Mouse (Mus musculus) spleen, postnatal 36 days (tissue): Measurements from ENCODE around the gene B4galt5.
A peak's percentile ranks its signal among the peaks of the same experiment; 100 is the strongest.

Experiments
- DNase-seq, 2 experiments: peaks; one replicate each; pipeline ENCODE4 v3.0.0; 2022; ENCODE audit warnings: low spot score in 2 of 2, mixed read lengths in 1 of 2

Gene B4galt5

GRCm38 (mm10) chr2:167278751-167279526, 70.0 kb downstream of the B4galt5 start:
- peak; percentile 40 to 41 for DNase-seq

DNA sequence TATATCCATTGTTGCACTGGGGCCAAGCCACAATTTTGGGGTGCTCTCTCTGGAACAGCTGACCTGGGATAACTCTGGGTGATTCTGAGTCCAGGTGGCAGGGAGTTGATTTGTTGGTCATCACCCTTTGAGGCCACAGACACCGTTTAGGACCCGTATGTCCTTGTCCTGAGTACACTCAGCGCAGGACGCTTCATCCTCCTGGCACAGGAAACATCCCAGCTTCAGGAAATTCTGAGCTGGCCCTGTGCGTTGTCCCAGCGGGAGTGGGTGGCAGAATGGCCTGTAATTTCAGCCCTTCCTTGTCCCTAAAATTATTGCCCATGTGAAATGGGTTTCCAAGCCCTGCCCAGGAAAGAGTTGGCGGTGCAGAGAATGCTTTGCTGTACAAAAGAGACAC, 71.0 kb downstream of the B4galt5 start:
- DNase-seq, result no peak

GRCm38 (mm10) chr2:167277026-167277425, 72.0 kb downstream of the B4galt5 start:
- peak in 1 of 2 experiments; percentile 0 for DNase-seq

DNA sequence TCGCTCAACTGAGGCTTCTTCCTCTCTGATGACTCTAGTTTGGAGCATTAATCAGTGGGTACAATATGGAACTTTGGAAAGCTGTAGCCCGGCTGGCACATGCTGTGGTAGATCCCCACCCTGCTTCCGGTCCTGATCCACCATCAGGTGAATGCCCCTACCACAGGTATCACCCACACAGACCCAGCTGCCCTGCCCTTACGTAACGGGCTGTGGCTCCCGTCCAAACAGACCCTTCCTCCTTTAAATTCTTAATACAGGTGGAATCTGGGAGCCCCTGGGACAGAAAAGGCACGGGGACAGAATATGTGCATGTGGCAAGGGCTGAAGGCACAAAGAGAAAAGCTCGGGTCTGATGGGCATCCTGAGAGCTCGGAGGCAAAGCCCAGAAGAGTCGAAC, 73.1 kb downstream of the B4galt5 start:
- no peak for DNase-seq

DNA sequence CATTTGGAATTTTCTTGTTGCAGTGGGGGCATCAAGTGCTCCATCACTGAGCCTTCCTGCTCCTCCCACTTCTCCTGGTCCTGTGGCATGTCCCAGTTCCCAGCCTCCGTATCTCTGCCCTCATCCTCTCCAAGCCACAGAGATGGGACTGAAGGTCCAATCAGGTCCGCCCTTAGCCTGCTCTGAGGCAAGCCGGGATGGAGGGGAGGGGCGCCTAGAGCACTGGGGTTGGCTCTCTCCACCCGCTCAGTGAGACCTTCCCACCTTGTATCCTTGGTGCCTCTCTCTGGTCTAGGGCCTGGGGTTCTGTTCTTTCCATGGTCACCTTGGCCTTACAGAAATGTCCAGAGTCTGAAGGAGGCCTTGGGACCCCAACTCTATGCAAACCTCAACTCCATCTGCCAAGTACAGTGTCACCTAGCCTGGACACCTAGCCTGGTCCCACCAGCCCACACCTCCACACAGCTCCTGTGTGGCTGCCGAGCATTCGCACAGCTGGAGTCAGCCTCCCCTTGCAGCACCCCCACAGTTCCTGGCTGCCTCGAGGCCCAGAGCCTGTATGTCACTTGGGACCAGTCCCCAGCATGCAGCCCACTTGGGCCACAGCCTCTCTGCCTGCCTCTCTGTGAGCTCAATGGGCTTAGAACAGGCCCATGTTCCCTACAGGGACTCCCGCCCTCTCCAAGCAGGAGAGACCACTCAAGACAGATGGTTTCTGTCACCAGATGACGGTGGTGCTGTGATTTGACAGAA, 74.1 kb downstream of the B4galt5 start:
- peak in 1 of 2 experiments; percentile 1 for DNase-seq

DNA sequence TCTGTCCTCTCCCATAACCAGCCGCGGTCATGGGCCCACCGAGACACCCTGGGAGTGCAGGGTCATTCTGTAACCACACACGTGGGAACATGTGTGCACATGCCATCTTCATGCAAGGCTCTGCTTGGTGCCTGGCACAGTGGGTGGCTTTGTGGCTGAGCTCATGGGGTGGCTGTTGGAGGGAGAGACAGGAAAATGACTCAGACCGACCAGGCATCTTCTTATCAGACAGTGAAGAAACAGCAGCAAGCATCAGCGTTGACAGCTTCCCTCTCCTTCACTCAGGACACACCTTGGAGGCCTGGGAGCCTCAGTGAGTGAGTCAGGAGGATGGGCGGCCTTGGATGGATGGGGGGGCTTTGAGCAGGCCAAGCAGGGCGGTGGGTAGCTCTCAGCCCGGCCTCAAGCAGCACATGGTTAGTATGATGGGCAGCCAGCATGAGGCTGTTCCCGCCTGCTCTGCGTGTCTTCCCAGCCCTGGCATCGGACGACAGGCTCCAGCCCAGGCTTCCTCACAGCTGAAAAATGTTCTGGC, 75.7 kb downstream of the B4galt5 start:
- peak in 1 of 2 experiments; percentile 0 for DNase-seq

DNA sequence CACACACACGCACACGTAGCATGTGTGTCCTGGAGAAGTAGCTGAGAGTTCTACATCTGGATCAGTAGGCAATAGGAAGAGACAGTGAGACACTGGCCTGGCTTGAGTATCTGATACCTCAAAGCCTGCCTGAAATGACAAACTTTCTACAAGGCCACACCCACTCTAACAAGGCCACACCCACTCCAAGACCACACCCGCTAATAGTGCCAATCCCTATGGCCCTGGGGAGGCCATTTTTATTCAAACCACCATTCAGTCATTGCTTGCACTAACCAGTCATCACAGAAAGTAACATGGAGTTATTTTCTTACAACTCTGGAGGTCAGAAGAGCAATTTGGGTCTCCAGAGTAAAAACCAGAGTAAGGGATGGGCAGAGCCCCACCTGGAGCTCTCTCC, 76.3 kb downstream of the B4galt5 start:
- peak in 1 of 2 experiments; percentile 0 for DNase-seq

- DNase-seq, result peak in 1 of 2 experiments; percentile 25
These were observed 77.9 kb downstream of the B4galt5 start for GRCm38 (mm10) chr2:167271121-167271521.

DNA sequence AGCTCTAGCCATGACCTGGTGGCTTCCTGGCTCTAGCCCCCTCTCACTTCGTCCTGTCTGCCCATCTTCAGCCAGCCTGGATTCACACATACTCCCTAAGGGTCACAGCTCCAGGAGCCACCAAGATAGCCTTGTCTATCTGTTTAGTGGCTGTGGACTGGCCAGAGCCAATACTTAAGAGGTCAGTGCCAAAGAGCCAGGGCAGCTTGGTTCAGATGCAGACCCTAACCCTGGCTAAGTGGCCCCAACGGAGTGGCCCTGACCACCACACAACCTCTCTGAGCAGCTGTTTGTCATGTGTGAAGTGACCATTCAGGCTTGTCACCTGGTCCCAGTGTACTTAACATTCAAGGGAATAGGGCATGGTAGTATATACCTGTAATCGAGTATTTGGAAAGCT, 78.5 kb downstream of the B4galt5 start:
- DNase-seq, result peak in 1 of 2 experiments; percentile 0

DNA sequence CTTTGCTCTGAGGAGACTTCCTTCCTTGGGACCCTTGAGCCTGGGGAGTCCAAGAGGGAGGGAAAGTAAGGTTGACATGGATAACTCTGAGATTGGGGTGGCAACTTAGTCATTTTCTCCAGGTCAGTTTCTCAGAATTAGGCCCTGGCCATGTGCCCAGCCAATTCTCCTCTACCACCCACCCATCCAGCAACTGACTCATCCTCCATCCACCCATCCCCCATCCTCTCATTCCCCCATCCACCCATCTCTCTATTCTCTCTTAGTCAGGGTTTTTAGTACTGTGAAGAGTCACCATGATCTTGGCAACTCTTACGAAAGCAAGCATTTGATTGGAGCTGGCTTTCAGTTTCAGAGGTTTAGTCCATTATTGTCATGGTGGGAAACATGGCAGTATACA, 80.3 kb downstream of the B4galt5 start:
- no peak for DNase-seq

DNA sequence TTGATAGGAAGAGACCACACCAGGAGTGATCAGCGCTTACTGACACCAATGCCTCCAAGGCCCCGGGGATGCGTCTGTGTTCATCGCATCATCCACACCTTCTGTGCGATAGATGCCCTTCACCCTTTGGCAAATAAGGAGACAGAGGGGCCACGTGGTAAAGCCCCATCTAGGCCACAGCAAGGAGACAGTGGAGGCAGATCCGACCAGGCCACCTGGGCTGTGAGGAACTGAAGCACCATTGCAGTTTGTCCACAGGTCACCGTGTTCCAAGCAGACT, 80.6 kb downstream of the B4galt5 start:
- DNase-seq, result peak in 1 of 2 experiments; percentile 0

- peak in 1 of 2 experiments; percentile 0 for DNase-seq
These were observed 81.2 kb downstream of the B4galt5 start for GRCm38 (mm10) chr2:167267531-167268410.

DNA sequence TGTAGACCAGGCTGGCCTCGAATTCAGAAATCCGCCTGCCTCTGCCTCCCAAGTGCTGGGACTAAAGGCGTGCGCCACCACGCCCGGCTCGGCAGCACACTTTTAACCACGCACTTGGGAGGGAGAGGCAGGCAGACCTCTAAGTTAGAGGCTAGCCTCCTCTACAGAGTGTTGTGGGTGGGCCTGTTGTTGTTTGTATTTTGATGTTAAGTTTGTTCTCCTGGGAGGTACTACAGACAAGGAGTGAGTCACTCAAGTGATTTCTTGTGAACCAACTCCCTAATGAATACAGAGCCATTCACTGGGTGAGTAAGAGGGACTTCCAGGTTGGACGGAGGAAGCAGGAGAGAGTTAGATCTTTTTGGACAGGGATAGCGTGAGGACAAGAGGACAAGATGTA, 82.8 kb downstream of the B4galt5 start:
- DNase-seq, result peak in 1 of 2 experiments; percentile 0

DNA sequence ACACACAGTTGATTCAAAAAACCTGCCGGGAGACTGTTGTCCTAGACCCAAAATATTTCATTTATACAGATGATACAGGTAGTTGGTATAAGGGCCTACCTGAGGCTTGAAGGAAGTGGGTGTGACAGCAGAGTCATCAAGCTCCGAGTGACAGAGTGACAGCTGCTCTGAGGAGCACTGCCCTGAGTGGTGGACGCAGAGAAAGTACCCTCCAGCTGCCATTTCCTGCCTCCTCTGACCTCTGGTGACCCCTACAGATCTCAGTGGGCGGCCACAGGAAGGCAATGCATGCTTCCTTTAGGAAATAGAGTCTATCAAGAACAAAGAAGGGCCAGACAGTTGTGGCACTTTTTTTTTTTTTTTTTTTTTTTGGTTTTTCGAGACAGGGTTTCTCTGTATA, 83.2 kb downstream of the B4galt5 start:
- peak in 1 of 2 experiments; percentile 1 for DNase-seq

DNA sequence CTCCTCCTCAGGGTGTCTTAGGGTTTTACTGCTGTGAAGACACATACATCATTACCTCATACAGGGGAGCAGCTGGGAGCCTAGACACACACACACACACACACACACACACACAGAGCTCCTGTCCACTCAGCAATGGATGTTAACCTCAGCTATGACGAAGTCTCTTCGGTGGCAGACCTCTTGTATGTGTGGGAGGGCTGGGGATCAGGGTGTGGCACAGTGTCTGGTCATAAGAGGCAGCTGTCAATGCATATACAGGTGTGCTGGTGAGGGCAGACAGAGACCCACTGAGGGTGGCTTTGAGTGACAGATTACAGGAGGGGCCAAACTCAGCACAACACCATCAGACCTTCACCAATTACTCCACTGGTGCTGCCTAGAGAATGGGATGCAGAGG, 84.0 kb downstream of the B4galt5 start:
- DNase-seq, result no peak

DNA sequence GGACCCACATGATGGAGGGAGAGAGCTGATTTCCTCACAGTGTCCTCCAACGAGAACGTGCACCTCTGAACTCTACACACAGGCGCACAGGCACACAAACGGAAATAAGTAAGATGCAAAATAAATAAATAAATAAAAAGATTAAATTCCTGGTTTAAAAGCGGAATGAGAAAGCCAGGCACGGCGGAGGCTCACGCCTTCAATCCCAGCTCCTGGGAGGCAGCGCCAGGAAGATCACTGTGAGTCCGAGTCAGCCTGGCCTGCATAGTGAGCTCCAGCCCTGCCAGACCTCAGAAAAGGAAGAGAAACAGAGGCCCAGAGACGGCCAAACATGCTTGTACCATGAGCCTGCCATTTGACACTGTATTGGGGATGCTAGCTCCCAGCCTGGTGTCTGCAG, 85.1 kb downstream of the B4galt5 start:
- DNase-seq, result no peak

DNA sequence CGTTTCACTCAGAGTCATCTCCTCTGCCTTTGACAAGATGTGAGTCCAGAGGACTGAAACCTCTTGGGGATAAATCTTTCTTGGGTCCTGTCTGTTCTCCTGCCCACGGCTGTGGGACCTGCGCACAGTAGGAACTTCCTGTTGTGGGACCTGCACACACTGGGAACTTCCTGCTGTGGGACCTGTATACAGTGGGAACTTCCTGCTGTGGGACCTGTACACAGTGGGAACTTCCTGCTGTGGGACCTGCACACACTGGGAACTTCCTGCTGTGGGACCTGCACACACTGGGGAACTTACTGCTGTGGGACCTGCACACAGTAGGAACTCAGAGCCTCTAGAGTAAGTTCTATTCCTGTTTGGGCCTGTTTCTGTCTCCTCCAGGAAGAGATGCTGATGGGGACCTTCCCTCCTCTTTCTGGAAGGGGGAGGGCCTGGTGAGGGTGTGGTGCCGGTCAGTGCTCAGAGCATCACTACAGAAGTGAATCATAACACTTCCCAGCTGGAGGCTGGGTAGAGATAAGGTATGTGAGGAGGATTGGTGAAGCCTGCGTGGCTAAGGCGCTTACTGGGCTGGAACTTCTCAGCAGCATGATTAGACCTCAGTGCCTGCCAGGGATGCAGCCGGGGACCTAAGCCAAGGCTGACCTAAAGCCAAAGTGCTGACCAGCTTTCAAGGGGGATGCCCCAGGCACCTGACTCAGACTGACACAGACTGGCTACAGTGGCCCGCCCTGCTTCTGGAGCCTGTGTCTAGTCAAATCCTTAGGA, 85.8 kb downstream of the B4galt5 start:
- no peak for DNase-seq

DNA sequence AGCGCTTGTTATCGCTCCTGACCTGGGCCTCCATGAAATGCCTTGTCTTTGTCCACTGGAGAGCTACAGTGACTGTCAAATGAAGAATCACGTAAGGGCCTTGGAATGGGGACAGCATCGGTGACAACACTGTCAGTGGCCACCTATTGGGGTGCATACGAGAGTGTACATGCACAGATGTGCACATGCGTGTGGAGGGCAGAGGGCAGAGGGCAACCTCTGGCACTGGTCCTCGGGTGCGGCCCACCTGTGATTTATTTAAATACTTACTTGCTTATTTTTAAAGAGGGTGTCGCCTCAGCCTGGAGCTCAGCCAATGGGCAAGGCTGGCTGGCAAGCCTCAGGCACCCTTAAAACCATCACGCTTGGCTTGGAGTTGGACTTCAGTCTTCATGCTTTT, 86.5 kb downstream of the B4galt5 start:
- no peak for DNase-seq

- no peak for DNase-seq
These were observed 87.9 kb downstream of the B4galt5 start for GRCm38 (mm10) chr2:167261106-167261505.

DNA sequence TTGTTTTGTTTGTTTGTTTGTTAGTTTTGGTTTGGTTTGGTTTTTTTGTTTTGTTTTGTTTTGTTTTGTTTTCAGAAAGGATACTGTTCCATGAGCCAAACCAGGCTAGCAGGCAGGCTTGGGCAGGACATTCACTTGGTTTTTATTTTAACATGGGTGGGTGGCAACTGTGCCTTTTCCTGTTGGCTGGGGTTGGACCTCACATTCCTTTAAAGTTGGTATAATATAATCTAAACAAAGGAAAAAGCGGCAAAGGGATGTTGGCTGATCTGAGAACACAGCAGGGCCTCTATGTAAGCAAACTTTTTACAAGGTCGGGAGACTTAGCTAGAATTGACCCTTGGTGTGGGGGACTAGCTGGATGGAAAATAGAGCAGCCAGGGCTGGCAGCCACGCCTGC, 91.2 kb downstream of the B4galt5 start:
- no peak for DNase-seq

- DNase-seq, result no peak
These were observed 94.2 kb downstream of the B4galt5 start for GRCm38 (mm10) chr2:167254808-167255207.
